Mouse (Mus musculus) small intestine, adult 2 months (tissue): Measurements from ENCODE around the gene Abhd18. TPM values are rescaled to one million over a fixed set of nuclear protein-coding genes. Genes with fewer than 3 reads are reported as not detected.

Experiments used
- H3K27ac ChIP-seq: fragments of 200-500 bp; 2 replicates; pipeline ENCODE4 v1.5.1; 2012; ENCODE audit warnings: low read depth, low read length, control low read depth, inconsistent platforms; ENCODE audit not compliant: insufficient read depth
- H3K27me3 ChIP-seq: fragments of 200-500 bp; 2 replicates; pipeline ENCODE4 v1.6.1; 2012; ENCODE audit warnings: mild to moderate bottlenecking, moderate library complexity, low read length, inconsistent platforms; ENCODE audit not compliant: control insufficient read depth, insufficient read depth
- H3K36me3 ChIP-seq: fragments of 200-500 bp; 2 replicates; pipeline ENCODE4 v1.6.1; 2012; ENCODE audit warnings: mild to moderate bottlenecking, low read length, control low read depth, inconsistent platforms; ENCODE audit not compliant: control insufficient read depth, insufficient read depth
- H3K4me1 ChIP-seq: fragments of 200-500 bp; 2 replicates; pipeline ENCODE4 v1.6.1; 2012; ENCODE audit warnings: low read length, inconsistent platforms, mixed read lengths; ENCODE audit not compliant: control insufficient read depth, insufficient read depth, insufficient read length
- H3K4me3 ChIP-seq: fragments of 200-500 bp; 2 replicates; pipeline ENCODE4 v1.5.1; 2012; ENCODE audit warnings: low read depth, mild to moderate bottlenecking, control low read depth, inconsistent platforms, low read length, moderate library complexity
- CTCF ChIP-seq: fragments of 200-500 bp; IDR thresholded peaks from 2 replicates; pipeline ENCODE4 v1.5.1; 2012; ENCODE audit warnings: low read depth, mild to moderate bottlenecking, control low read depth, inconsistent platforms, low read length, moderate library complexity, mixed read lengths; ENCODE audit not compliant: insufficient replicate concordance, insufficient read length; ENCODE audit errors: extremely low read depth
- POLR2A ChIP-seq: fragments of 200-500 bp; IDR thresholded peaks from 2 replicates; pipeline ENCODE4 v1.6.1; 2012; ENCODE audit warnings: low read depth, mild to moderate bottlenecking, control low read depth, inconsistent platforms, low read length, moderate library complexity
- WGBS: fragments of 180-500 bp; shearing (Covaris S2); methylation state at CpG from one replicate; pipeline ENCODE4 v1.1.7; 2018; 5-methylcytosine and 5-hydroxymethylcytosine counted together
- polyA plus RNA-seq: library from polyadenylated mRNA; depleted of rRNA; stranded (reverse); fragments of >200 nt; gene quantifications from 2 replicates; pipeline ENCODE4 v1.2.3, GENCODE M21; 2012

Abhd18 gene
- polyA plus RNA-seq, 1 experiment, result 2.6 TPM

DNA sequence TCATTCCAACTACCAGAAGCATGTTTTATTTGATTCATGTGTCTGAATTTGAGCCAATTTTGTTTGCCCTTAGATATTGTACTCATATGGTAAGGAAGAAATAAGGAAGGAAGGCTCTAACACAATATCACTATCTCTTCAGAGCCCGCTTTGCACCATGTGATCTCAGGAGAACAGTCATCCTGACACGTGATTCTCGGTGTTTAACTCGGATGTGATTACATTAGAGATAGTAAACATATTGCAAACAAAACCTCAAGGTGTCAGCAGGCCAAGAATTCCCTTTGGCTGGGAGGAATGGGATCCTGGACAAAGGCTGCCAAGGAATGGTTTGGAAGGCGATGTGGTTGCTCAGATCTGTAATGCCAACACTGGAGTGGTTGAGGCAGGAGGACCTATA lies 91.4 kb downstream of the Abhd18 start:
- Histone ChIP-seq H3K27me3 (no peaks in the 10 kb centered on the region), H3K36me3 (peaks cover 19% of the 10 kb centered on the region), H3K27ac (no peak overlapping the region), H3K4me1 (no peaks in the 10 kb centered on the region), H3K4me3 (no peak overlapping the region)
- TF ChIP-seq CTCF (no peak), POLR2A (no peak)
- 61% methylated on average over 5 of the region's 5 CpGs for WGBS

DNA sequence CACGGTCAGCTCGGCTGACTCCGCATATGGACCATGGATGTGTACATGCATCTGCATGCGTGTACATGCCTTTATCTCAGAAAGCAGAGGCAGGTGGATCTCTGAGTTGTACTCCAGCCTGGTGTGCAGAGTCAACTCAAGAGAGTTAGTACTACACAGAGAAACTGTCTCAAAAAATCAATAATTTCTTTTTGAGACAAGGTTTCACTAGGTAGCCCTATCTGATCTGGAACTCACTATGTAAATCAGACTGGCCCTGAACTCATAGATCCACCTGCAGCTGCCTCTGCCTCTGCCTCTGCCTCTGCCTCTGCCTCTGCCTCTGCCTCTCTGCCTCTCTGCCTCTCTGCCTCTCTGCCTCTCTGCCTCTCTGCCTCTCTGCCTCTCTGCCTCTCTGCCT lies 91.8 kb downstream of the Abhd18 start:
- Histone ChIP-seq H3K4me3 (no peak overlapping the region), H3K27me3 (no peaks in the 10 kb centered on the region), H3K36me3 (peaks cover 16% of the 10 kb centered on the region; the same call in 1 of the 2 replicates), H3K4me1 (no peaks in the 10 kb centered on the region), H3K27ac (no peak overlapping the region)
- TF ChIP-seq POLR2A, result no peak
- TF ChIP-seq CTCF, result no peak
- WGBS, result 91% methylated on average over 4 of the region's 4 CpGs

GRCm38 (mm10) chr3:40939019-40939418 lies 92.2 kb downstream of the Abhd18 start:
- H3K4me1 ChIP-seq, result no peaks in the 10 kb centered on the region
- no peaks in the 10 kb centered on the region for H3K27me3 ChIP-seq
- TF ChIP-seq POLR2A, result no peak
- no peak for TF ChIP-seq CTCF
- peaks cover 13% of the 10 kb centered on the region; the same call in 1 of the 2 replicates for H3K36me3 ChIP-seq
- H3K27ac ChIP-seq, result no peak overlapping the region
- H3K4me3 ChIP-seq, result no peak overlapping the region

- Histone ChIP-seq H3K36me3 (no peaks in the 10 kb centered on the region), H3K4me3 (peak within 1 kb of the TSS; percentile 85), H3K4me1 (peaks cover 12% of the 10 kb centered on the region; the same call in 1 of the 2 replicates), H3K27ac (peak within 1 kb of the TSS; percentile 73), H3K27me3 (no peaks in the 10 kb centered on the region)
- no peak for TF ChIP-seq CTCF
- peak; percentile 98 for TF ChIP-seq POLR2A
- under 1% methylated on average over 66 of the region's 66 CpGs for WGBS
Observed at GRCm38 (mm10) chr3:40949170-40949902, 102.6 kb downstream of the Abhd18 start, which contains the start of gene Larp1b. Gene Larp1b, plus strand, starts transcription at chr3:40949828.

DNA sequence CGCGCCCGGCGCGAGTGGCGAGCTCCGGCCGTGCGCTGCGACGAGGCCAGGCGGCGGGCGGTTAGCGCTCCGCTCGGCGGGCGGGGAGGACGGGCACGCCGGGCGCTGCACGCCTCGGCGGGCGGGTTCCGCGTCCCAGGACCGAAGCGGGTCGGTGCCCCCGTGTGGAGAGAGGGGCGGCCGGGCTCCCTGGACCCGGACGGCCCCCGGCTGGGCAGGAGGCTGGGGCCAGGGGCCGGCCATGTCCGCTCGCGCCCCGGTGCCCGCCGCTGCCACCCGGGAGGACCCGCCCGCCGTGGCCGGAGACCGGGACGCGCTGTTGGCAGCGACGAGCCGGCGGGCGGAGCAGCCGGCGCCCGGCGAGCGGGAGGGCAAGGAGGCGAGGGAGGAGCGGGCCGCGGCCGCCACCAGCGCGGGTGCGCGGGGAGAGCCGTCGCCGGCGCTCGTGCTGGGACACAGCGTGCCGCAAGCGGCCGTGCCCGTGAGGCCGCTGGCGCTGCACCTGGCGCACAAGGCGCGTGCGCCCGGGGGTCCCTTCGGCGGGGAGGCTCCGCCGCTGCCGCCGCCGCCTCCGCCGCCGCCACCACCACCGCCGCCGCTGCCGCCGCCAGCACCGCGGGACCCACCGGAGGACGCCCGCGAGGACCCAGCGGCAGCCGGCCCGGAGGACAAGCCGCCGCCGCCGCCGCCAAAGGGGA lies 103.3 kb downstream of the Abhd18 start:
- Histone ChIP-seq H3K4me3 (peak overlapping the region; percentile 85), H3K27me3 (no peaks in the 10 kb centered on the region), H3K4me1 (peaks cover 8% of the 10 kb centered on the region; the same call in 1 of the 2 replicates), H3K36me3 (no peaks in the 10 kb centered on the region), H3K27ac (peak overlapping the region; percentile 73)
- TF ChIP-seq POLR2A (no peak), CTCF (no peak)
- under 1% methylated on average over 86 of the region's 118 CpGs for WGBS

GRCm38 (mm10) chr3:40950601-40951201 lies 103.9 kb downstream of the Abhd18 start:
- peak overlapping the region; percentile 73 for H3K27ac ChIP-seq
- H3K4me1 ChIP-seq, result peaks cover 8% of the 10 kb centered on the region; the same call in 1 of the 2 replicates
- peak overlapping the region; percentile 85 for H3K4me3 ChIP-seq
- H3K27me3 ChIP-seq, result no peaks in the 10 kb centered on the region
- WGBS, result under 1% methylated on average over 43 of the region's 43 CpGs
- TF ChIP-seq CTCF (no peak), POLR2A (peak; percentile 58; the same call in 1 of the 2 replicates)
- H3K36me3 ChIP-seq, result no peaks in the 10 kb centered on the region

DNA sequence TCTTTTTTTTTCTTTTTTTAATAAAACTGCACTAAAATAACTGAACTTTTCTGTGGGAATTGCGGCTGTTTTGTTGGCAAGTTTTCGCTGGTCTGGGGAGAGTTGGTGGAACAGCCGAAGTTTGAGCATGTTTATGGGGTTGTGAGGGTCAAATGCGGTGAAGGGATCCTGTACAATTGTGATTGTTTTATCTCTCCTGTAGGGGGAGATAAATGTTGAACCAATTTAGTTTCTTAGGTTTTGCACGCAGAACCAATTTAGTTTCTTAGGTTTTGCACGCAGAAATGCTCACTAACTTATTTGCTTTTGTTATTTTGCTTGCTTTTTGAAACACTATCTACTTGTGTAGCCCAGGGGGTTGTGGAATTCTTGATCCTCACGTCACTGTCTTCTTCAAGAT lies 104.6 kb downstream of the Abhd18 start:
- Histone ChIP-seq H3K4me3 (peak overlapping the region; percentile 85), H3K27ac (peak overlapping the region; percentile 73; the same call in 1 of the 2 replicates), H3K36me3 (no peaks in the 10 kb centered on the region), H3K27me3 (no peaks in the 10 kb centered on the region), H3K4me1 (peaks cover 8% of the 10 kb centered on the region; the same call in 1 of the 2 replicates)
- no peak for TF ChIP-seq POLR2A
- no peak for TF ChIP-seq CTCF
- 4% methylated on average over 7 of the region's 7 CpGs for WGBS
